Mouse (Mus musculus): Measurements from ENCODE around the gene Slc7a14. TPM values are rescaled to one million over a fixed set of nuclear protein-coding genes. Genes with fewer than 3 reads are reported as not detected.

The Slc7a14 gene
- polyA plus RNA-seq (2014; fragmentation: Nextera tagmentation; extraction: Ambion mirVana): 1.3 and 1.6 TPM in 2 replicates

DNA sequence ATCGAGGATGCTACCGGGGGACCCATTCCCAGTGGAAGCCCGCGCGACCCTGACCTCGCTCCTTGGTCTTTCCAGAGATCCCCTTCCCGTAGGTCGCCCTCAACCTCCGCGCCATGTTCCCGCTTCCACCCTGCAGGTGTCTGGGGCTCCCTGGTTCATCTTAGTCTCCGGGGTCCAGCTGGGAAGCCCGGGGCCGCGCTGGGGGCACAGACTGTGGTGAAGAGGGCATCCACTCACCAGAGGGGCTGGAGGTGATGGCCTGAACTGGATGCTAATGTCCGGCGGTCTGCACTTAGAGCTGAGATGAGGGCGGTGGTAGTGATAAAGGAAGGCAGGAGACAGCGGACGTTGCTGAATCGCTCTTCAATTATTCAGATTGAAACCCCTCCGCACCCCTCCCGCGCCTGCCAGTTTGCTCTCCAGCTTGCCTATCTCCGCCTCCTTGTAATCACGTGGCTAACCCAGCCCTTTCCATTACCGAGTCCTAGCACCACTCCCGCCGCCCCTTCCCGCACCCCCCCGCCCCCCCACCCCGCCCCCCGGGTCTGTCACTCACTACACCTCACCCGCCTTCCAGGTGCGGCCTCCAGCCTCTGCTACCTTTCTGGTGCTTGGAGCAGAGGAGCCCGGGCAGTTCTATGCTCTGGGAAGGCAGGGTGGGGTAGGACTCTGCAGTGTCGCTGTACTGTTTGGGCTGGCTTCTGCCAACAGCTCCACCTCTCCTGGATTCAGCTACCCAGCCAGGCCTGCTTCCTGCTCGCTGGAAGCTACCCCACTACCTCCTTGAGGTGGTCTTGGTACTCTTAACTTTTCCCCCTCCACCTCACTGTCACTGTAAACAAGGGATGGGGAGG lies at the start of gene Slc7a14:
Gene Slc7a14, minus strand, starts transcription at position 445 of the 854 bp plus-strand sequence.
- H3K4me2 ChIP-seq (replicated peaks; ENCODE audit: low read depth, low read length): no peak within 1 kb of the TSS
- 1% methylated on average over 29 of the region's 38 CpGs for WGBS
- H3K27ac ChIP-seq (ENCODE audit: low read length): no peak within 1 kb of the TSS

DNA sequence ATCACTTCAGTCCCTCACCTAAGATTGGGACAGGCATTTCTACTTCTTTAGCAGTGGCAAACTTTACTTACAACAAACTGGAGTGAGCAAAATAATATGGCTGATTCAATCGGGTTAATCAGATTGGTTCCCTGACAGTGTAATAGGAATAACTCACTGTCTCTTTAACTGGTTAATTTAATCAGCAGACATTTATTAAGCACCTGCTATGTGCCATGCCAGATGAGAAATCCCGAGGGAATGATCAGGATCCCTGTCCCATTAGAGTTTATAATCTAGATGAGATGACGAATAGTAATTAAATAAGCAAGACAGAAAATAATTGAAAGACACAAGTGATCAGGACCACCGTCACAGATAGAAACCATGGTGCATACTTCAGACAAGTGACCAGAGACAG lies 36.4 kb upstream of the Slc7a14 start:
- no peaks in the 10 kb centered on the region for H3K36me3 ChIP-seq (ENCODE audit: control insufficient read depth, insufficient read depth, low read length)
- 76% methylated on average over 4 of the region's 4 CpGs for WGBS
- ATAC-seq (ENCODE audit: insufficient number of reproducible peaks, insufficient read depth, low FRiP score, low read depth): no peak
- H3K4me2 ChIP-seq (replicated peaks; ENCODE audit: low read depth, low read length): no peak overlapping the region
- H3K9ac ChIP-seq (replicated peaks; ENCODE audit: low read depth, low read length): no peak overlapping the region
- no peak overlapping the region for H3K4me3 ChIP-seq (ENCODE audit: low read depth, low read length)
- H3K27ac ChIP-seq (ENCODE audit: low read length): no peak overlapping the region
- H3K4me1 ChIP-seq (ENCODE audit: control insufficient read depth, insufficient read depth, low read length): no peaks in the 10 kb centered on the region
- no peaks in the 10 kb centered on the region for H3K27me3 ChIP-seq (ENCODE audit: control insufficient read depth, insufficient read depth, low read length)
- no peaks in the 10 kb centered on the region for H3K9me3 ChIP-seq (ENCODE audit: control insufficient read depth, low read depth, low read length)

More for the DNA sequence above, at the start of gene Slc7a14:
- no peak within 1 kb of the TSS for H3K9ac ChIP-seq (replicated peaks; ENCODE audit: low read depth, low read length)
- no peaks in the 10 kb centered on the region for H3K9me3 ChIP-seq (ENCODE audit: control insufficient read depth, low read depth, low read length)
- no peaks in the 10 kb centered on the region for H3K4me1 ChIP-seq (ENCODE audit: control insufficient read depth, insufficient read depth, low read length)
- peaks cover 12% of the 10 kb centered on the region; the same call in 1 of the 2 replicates for H3K27me3 ChIP-seq (ENCODE audit: control insufficient read depth, insufficient read depth, low read length)
- H3K4me3 ChIP-seq (ENCODE audit: low read depth, low read length): no peak within 1 kb of the TSS; the same call in 1 of the 2 replicates
- ATAC-seq (ENCODE audit: insufficient number of reproducible peaks, insufficient read depth, low FRiP score, low read depth): 0 out of 2 replicates have a peak, but pooled peaks have one; percentile 37
- H3K36me3 ChIP-seq (ENCODE audit: control insufficient read depth, insufficient read depth, low read length): no peaks in the 10 kb centered on the region

DNA sequence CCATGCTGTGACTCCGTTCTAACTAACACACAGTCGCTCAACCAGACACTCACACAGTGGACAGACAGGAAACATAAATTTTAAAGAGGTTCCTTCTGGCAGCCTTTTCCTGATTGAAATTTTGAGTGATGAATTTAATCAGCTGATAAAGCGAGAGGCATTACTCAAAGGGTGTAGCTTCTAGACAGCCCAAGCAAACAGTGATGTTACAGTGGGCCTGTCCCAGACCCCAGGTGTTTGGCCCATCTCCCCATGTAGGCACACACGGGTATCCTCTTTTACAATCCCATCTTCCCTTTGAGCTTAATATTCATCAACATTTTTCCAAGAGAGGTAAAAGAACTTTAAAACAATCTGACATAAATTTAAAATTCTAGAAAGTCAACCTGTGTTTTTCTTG lies 35.6 kb upstream of the Slc7a14 start:
- Histone ChIP-seq H3K27ac (ENCODE audit: low read length) (no peak overlapping the region), H3K4me1 (ENCODE audit: control insufficient read depth, insufficient read depth, low read length) (no peaks in the 10 kb centered on the region), H3K4me2 (replicated peaks; ENCODE audit: low read depth, low read length) (no peak overlapping the region), H3K27me3 (ENCODE audit: control insufficient read depth, insufficient read depth, low read length) (no peaks in the 10 kb centered on the region), H3K9ac (replicated peaks; ENCODE audit: low read depth, low read length) (no peak overlapping the region), H3K9me3 (ENCODE audit: control insufficient read depth, low read depth, low read length) (no peaks in the 10 kb centered on the region), H3K4me3 (ENCODE audit: low read depth, low read length) (no peak overlapping the region), H3K36me3 (ENCODE audit: control insufficient read depth, insufficient read depth, low read length) (no peaks in the 10 kb centered on the region)
- no peak for ATAC-seq (ENCODE audit: insufficient number of reproducible peaks, insufficient read depth, low FRiP score, low read depth)
- 51% methylated on average over 4 of the region's 4 CpGs for WGBS

DNA sequence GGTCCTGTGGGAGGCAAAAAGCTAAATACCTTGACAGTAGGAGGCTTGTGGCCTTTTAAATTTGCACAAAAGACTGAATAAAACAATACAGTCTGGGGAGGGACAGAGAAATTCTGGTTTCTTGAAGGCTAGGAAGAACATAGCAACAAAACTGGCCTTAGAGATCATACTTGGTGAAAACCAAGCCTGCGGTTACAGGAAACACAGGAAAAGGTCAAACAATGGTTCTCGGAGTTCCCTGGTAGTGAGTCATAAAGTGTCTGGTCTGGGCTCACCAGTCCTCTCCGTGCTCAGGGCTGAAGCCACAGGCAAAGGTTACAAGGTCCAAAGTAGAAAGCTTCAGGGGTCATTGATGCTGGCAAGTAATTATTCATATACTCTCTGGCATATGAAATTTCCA lies 29.1 kb upstream of the Slc7a14 start:
- H3K36me3 ChIP-seq (ENCODE audit: control insufficient read depth, insufficient read depth, low read length): no peaks in the 10 kb centered on the region
- WGBS: 73% methylated on average over 3 of the region's 3 CpGs
- H3K9me3 ChIP-seq (ENCODE audit: control insufficient read depth, low read depth, low read length): no peaks in the 10 kb centered on the region
- no peak overlapping the region for H3K4me2 ChIP-seq (replicated peaks; ENCODE audit: low read depth, low read length)
- no peaks in the 10 kb centered on the region for H3K4me1 ChIP-seq (ENCODE audit: control insufficient read depth, insufficient read depth, low read length)
- H3K27me3 ChIP-seq (ENCODE audit: control insufficient read depth, insufficient read depth, low read length): no peaks in the 10 kb centered on the region
- H3K9ac ChIP-seq (replicated peaks; ENCODE audit: low read depth, low read length): no peak overlapping the region
- no peak overlapping the region for H3K4me3 ChIP-seq (ENCODE audit: low read depth, low read length)
- no peak overlapping the region for H3K27ac ChIP-seq (ENCODE audit: low read length)
- no peak for ATAC-seq (ENCODE audit: insufficient number of reproducible peaks, insufficient read depth, low FRiP score, low read depth)

DNA sequence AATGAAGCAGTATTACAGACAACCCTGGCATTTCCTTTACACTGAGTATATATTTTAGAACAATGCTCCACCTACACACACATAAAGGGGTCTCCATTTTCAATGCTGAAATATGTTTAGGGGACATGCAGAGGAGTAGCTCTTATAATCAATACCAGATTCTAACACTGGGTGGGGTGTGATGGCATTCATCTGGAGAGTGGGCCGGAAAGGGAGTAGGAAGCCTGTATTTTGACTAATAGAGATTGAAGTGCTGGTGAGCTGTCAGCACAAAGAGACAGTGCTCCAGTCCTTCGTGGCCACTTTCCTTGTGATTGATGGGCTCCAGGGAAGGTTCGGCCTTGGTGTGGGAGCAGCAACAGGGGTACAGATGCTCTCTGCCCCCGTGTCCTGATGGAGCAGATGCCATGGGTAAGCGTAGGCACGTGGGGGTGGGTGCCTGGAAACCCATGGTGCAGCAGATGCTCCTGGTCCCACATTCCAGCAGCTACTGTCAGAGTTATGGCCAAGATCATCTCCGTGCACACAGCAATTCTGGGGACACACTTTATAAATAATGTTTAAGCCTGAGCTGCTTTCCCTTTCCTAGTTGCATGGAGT lies 18.2 kb upstream of the Slc7a14 start:
- no peak overlapping the region for H3K4me3 ChIP-seq (ENCODE audit: low read depth, low read length)
- no peaks in the 10 kb centered on the region for H3K36me3 ChIP-seq (ENCODE audit: control insufficient read depth, insufficient read depth, low read length)
- no peak overlapping the region for H3K4me2 ChIP-seq (replicated peaks; ENCODE audit: low read depth, low read length)
- no peak for ATAC-seq (ENCODE audit: insufficient number of reproducible peaks, insufficient read depth, low FRiP score, low read depth)
- no peak overlapping the region for H3K9ac ChIP-seq (replicated peaks; ENCODE audit: low read depth, low read length)
- no peaks in the 10 kb centered on the region for H3K4me1 ChIP-seq (ENCODE audit: control insufficient read depth, insufficient read depth, low read length)
- no peaks in the 10 kb centered on the region for H3K27me3 ChIP-seq (ENCODE audit: control insufficient read depth, insufficient read depth, low read length)
- H3K9me3 ChIP-seq (ENCODE audit: control insufficient read depth, low read depth, low read length): no peaks in the 10 kb centered on the region
- no peak overlapping the region for H3K27ac ChIP-seq (ENCODE audit: low read length)
- WGBS: 56% methylated on average over 7 of the region's 7 CpGs

GRCm38 (mm10) chr3:31327791-31328190 lies 17.6 kb upstream of the Slc7a14 start:
- no peak overlapping the region for H3K9ac ChIP-seq (replicated peaks; ENCODE audit: low read depth, low read length)
- H3K36me3 ChIP-seq (ENCODE audit: control insufficient read depth, insufficient read depth, low read length): no peaks in the 10 kb centered on the region
- H3K27me3 ChIP-seq (ENCODE audit: control insufficient read depth, insufficient read depth, low read length): no peaks in the 10 kb centered on the region
- WGBS: 93% methylated on average over 5 of the region's 5 CpGs
- ATAC-seq (ENCODE audit: insufficient number of reproducible peaks, insufficient read depth, low FRiP score, low read depth): no peak
- no peaks in the 10 kb centered on the region for H3K9me3 ChIP-seq (ENCODE audit: control insufficient read depth, low read depth, low read length)
- no peak overlapping the region for H3K27ac ChIP-seq (ENCODE audit: low read length)
- H3K4me1 ChIP-seq (ENCODE audit: control insufficient read depth, insufficient read depth, low read length): no peaks in the 10 kb centered on the region
- no peak overlapping the region for H3K4me3 ChIP-seq (ENCODE audit: low read depth, low read length)
- H3K4me2 ChIP-seq (replicated peaks; ENCODE audit: low read depth, low read length): no peak overlapping the region

- no peak overlapping the region for H3K4me3 ChIP-seq (ENCODE audit: low read depth, low read length)
- no peak for ATAC-seq (ENCODE audit: insufficient number of reproducible peaks, insufficient read depth, low FRiP score, low read depth)
- no peaks in the 10 kb centered on the region for H3K4me1 ChIP-seq (ENCODE audit: control insufficient read depth, insufficient read depth, low read length)
- H3K9me3 ChIP-seq (ENCODE audit: control insufficient read depth, low read depth, low read length): no peaks in the 10 kb centered on the region
- no peak overlapping the region for H3K9ac ChIP-seq (replicated peaks; ENCODE audit: low read depth, low read length)
- H3K27ac ChIP-seq (ENCODE audit: low read length): no peak overlapping the region
- H3K27me3 ChIP-seq (ENCODE audit: control insufficient read depth, insufficient read depth, low read length): no peaks in the 10 kb centered on the region
- H3K36me3 ChIP-seq (ENCODE audit: control insufficient read depth, insufficient read depth, low read length): no peaks in the 10 kb centered on the region
- 56% methylated on average over 3 of the region's 3 CpGs for WGBS
- H3K4me2 ChIP-seq (replicated peaks; ENCODE audit: low read depth, low read length): no peak overlapping the region
These were observed 14.1 kb upstream of the Slc7a14 start for GRCm38 (mm10) chr3:31324231-31324654.

DNA sequence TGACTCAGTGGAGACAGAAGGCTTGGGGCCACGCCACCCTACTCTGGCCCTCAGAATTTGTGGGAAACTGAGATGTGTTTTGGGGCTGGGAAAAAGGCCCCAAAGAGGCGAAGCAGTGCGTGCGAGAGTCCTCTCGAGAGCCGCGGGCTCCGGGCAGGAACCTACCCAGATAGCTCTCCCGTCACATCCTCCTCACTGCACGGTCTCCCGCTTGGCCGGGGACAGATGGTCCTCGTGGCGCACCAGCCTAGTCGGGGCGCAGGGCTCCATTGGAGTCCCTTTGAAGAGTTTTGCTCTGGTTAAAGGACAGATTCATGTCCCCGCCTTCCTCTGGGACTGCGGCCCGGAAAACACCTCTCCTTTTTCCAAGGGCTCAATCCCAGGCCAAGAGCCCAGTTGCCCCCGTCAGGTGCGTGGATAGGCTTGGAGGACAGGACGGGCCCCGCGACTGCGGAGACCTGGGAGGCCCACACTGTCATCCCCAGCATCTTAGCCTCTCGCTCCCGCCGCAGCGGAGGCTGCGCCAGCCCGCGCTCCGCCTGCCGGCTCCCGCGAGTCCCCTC lies 726 bp downstream of the Slc7a14 start:
- no peak overlapping the region for H3K4me2 ChIP-seq (replicated peaks; ENCODE audit: low read depth, low read length)
- H3K4me1 ChIP-seq (ENCODE audit: control insufficient read depth, insufficient read depth, low read length): no peaks in the 10 kb centered on the region
- ATAC-seq (ENCODE audit: insufficient number of reproducible peaks, insufficient read depth, low FRiP score, low read depth): no peak
- no peaks in the 10 kb centered on the region for H3K36me3 ChIP-seq (ENCODE audit: control insufficient read depth, insufficient read depth, low read length)
- H3K27ac ChIP-seq (ENCODE audit: low read length): no peak overlapping the region
- WGBS: under 1% methylated on average over 36 of the region's 36 CpGs
- H3K9ac ChIP-seq (replicated peaks; ENCODE audit: low read depth, low read length): no peak overlapping the region
- no peak overlapping the region; the same call in 1 of the 2 replicates for H3K4me3 ChIP-seq (ENCODE audit: low read depth, low read length)
- no peaks in the 10 kb centered on the region for H3K9me3 ChIP-seq (ENCODE audit: control insufficient read depth, low read depth, low read length)
- peaks cover 12% of the 10 kb centered on the region; the same call in 1 of the 2 replicates for H3K27me3 ChIP-seq (ENCODE audit: control insufficient read depth, insufficient read depth, low read length)

Measured in stomach, embryonic 14.5 days (tissue).